ENCODE assay signal across 27 mouse cellular contexts in genomic region chr10:83120938-83121337, GRCm38 (mm10).
"Had no signal": no experiment of that assay in that cellular context is flagged by ENCODE, and none has a peak within 500 bp of the region (broad histone marks: within the 10 kb centered on the region; RNA-seq: fewer than 3 reads in every experiment).

No protein-coding gene starts in this region.

- H3K9me3 ChIP-seq: limb, embryonic 15.5 days; lung, embryonic 15.5 days; neural tube, embryonic 12.5 days; neural tube, embryonic 15.5 days; stomach, embryonic 15.5 days had no signal

- H3K9ac ChIP-seq: limb, embryonic 12.5 days; limb, embryonic 15.5 days; liver, embryonic 14.5 days; liver, postnatal 0 days; lung, embryonic 15.5 days; neural tube, embryonic 12.5 days; neural tube, embryonic 15.5 days; stomach, embryonic 15.5 days had no signal

- DNase-seq: kidney, adult 11 months; kidney, adult 9 months; kidney, postnatal 25 days; layer of hippocampus, adult 9-11 months; left cerebral cortex, postnatal 4 days; liver, postnatal 0 days; lung, postnatal 10 days; midbrain, embryonic 14.5 days; right cerebral cortex, adult 18-20 months; right cerebral cortex, postnatal 14 days; right cerebral cortex, postnatal 4 days; spleen, adult 18-20 months; thymus, adult 18-20 months; thymus, postnatal 36 days had no signal

- H3K36me3 ChIP-seq: limb, embryonic 12.5 days; limb, embryonic 15.5 days; lung, embryonic 15.5 days; neural tube, embryonic 12.5 days; neural tube, embryonic 15.5 days; stomach, embryonic 15.5 days had no signal

- ATAC-seq: liver, postnatal 0 days had no signal

- H3K27ac ChIP-seq: kidney, postnatal 0 days; layer of hippocampus, adult 2 months; left cerebral cortex, adult 2 months; limb, embryonic 12.5 days; limb, embryonic 15.5 days; liver, embryonic 14.5 days; lung, embryonic 15.5 days; neural tube, embryonic 12.5 days; neural tube, embryonic 15.5 days; stomach, embryonic 15.5 days had no signal

- H3K4me2 ChIP-seq: limb, embryonic 12.5 days; limb, embryonic 15.5 days; liver, embryonic 11.5 days; lung, embryonic 15.5 days; midbrain, embryonic 11.5 days; neural tube, embryonic 12.5 days; neural tube, embryonic 15.5 days; stomach, embryonic 15.5 days had no signal

- H3K27me3 ChIP-seq: limb, embryonic 15.5 days; lung, embryonic 15.5 days; megakaryocyte, embryonic 14.5 days; neural tube, embryonic 12.5 days; neural tube, embryonic 15.5 days; stomach, embryonic 15.5 days had no signal

- H3K4me3 ChIP-seq: layer of hippocampus, adult 2 months; left cerebral cortex, adult 2 months; limb, embryonic 12.5 days; limb, embryonic 15.5 days; lung, embryonic 15.5 days; megakaryocyte, embryonic 14.5 days; neural tube, embryonic 12.5 days; neural tube, embryonic 15.5 days; stomach, embryonic 15.5 days had no signal
